Mouse (Mus musculus) Patski (cell line): Measurements from ENCODE around the gene Rnf167. TPM values are rescaled to one million over a fixed set of nuclear protein-coding genes. Genes with fewer than 3 reads are reported as not detected.

ENCODE experiments used
- ATAC-seq: fragments of 100-300 bp; one replicate; pipeline ENCODE4 v1.8.0; 2021
- CTCF ChIA-PET: fragments of 350-600 bp; sonication (Branson Sonifier 250); formaldehyde crosslinking; loops from one replicate; lab custom pipeline; 2022; ENCODE audit warnings: inconsistent platforms; lab: Charles Lee
- POLR2A ChIA-PET: fragments of 350-600 bp; sonication (Branson Sonifier 250); formaldehyde crosslinking; loops from one replicate; lab custom pipeline; 2022; ENCODE audit warnings: antibody characterized with exemption, inconsistent platforms; lab: Charles Lee
- DNase-seq: peaks from one replicate; pipeline ENCODE4 v3.0.0-alpha.2; 2011; ENCODE audit warnings: low read depth, low spot score
- H3K27me3 ChIP-seq: fragments of 371-371 bp; one replicate; pipeline ENCODE4 v1.5.1; 2021
- CTCF ChIP-seq: fragments of 100-300 bp; IDR thresholded peaks from one replicate; pipeline ENCODE4 v1.5.1; 2021
- in situ Hi-C: fragments of 300-500 bp; cut with MboI; formaldehyde crosslinking; loops from 3 replicates; pipeline ENCODE4 v1.11.1; 2018; ENCODE audit warnings: low pct_unique_long_range_greater_than_20kb, mixed read lengths
- polyA plus RNA-seq: library from polyadenylated mRNA; unstranded; gene quantifications from one replicate; pipeline ENCODE4 v1.2.3, GENCODE M21; 2021

Rnf167 gene
- polyA plus RNA-seq, 1 experiment from 2014 or later: 37.0 TPM

- DNase-seq: no peak
- no peak for TF ChIP-seq CTCF
- in situ Hi-C loops: no loop called here
- H3K27me3 ChIP-seq: no peaks in the 10 kb centered on the region
- CTCF ChIA-PET: interaction anchor here (0.7 to 1.7 kb wide), 3 partner anchors 9 to 49 kb away, joined by 3 to 7 read pairs (median 3); no protein-coding TSS in a partner anchor
- POLR2A ChIA-PET: interaction anchor here (0.7 to 6.5 kb wide), 8 partner anchors 11 to 1299 kb away, joined by 3 to 52 read pairs (median 6); partner anchors contain the start of genes Eno3, Pfn1, Rnf167 and Slc25a11
- ATAC-seq: no peak
These were observed 22.7 kb downstream of the Rnf167 start for GRCm38 (mm10) chr11:70669582-70670345.

DNA sequence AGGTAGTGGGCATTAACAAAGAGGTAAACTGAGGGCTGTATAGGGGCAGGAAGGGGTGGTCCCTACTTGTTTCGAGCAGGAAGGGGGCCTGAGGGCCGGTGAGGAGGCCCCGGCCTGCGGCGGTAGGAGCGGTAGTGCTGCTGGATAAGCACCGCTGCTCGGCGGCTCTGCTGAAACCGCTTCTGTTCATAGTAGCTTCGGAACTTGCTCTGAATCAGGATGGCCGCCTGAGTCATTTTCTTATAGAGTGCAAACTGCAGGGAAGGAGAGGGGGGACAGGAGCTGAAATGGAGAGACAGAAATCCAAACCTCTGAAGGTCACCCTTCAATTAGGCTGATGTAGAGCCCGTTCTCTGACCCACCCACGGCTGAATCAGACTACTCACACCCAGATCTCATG is 23.4 kb downstream of the Rnf167 start:
- TF ChIP-seq CTCF: no peak
- in situ Hi-C loops: no loop called here
- DNase-seq (no peak), ATAC-seq (no peak)
- no peaks in the 10 kb centered on the region for H3K27me3 ChIP-seq
- POLR2A ChIA-PET: interaction anchor here (1.0 to 6.5 kb wide), 5 partner anchors 10 to 22 kb away, joined by 3 to 52 read pairs (median 9); partner anchors contain the start of genes Eno3, Pfn1, Rnf167 and Slc25a11
- CTCF ChIA-PET: interaction anchor here (1.3 kb wide), 1 partner anchor 11 kb away, joined by 4 read pairs; no protein-coding TSS in a partner anchor

DNA sequence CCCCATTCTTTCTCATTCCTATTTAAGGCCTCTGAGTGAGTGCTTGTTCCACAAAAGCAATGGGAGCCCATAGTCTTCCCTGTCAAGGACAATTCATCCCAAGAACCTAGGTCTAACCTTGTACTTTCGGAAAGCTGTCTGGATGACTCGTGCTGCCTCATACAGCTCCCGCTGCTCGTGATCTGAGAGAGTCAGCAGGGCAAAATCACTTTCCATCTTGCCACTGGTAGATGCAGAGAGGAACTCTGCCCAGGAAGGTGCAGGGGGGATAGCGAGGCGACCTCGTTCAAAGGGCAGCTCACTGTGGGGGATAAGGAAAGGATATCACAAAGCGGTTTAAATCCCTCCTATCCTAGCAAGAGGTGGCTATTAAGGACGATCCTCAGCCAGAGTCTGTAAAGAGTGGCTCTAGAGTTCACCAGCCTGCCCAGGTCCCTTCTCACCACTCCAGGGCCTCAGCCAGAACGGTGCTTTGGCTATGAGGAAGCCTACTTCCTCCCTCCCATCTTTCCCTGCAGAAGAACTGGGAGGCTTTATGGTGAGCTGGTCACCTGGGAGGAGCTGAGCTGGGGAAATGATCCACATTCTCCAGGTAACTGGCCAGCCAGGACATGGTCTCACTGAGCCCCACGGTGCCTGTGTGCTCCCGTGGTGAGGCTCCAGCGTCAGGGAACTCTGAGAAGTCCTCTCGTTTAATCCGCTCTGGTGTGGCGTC is 24.5 kb downstream of the Rnf167 start:
- in situ Hi-C loops: no loop called here

DNA sequence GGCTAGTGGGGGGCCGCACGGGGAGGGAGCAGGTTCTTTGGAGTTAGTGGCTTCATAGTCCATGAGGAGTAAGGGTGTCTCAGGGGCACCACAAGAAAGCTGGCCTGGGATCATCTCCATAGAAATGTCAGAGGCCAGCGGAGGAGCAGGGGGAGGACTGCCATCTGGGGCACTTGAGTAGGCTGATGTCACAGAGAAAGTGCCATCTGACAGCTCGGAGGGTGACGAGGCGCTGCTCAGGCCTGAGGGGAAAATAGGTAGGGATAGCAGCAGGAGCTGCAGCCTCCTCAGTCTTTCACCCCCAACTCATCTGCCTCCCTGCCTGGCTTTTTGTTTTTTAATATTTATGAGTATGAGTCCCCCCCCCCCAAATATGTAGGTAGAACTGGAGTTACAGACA is 27.0 kb downstream of the Rnf167 start:
- TF ChIP-seq CTCF: no peak
- in situ Hi-C loops: no loop called here
- CTCF ChIA-PET: interaction anchor here (1.1 kb wide), 1 partner anchor 8 kb away, joined by 3 read pairs; no protein-coding TSS in a partner anchor
- ATAC-seq (no peak), DNase-seq (no peak)
- no peaks in the 10 kb centered on the region for H3K27me3 ChIP-seq
- POLR2A ChIA-PET: no interaction called here

More for the DNA sequence above, 24.5 kb downstream of the Rnf167 start:
- POLR2A ChIA-PET: interaction anchor here (1.4 to 2.1 kb wide), 2 partner anchors 10 to 15 kb away, joined by 6 to 9 read pairs; no protein-coding TSS in a partner anchor
- CTCF ChIA-PET: interaction anchor here (1.2 to 1.3 kb wide), 2 partner anchors 10 to 17 kb away, joined by 3 to 4 read pairs; partner anchors contain the start of gene Camta2
- ATAC-seq (no peak), DNase-seq (no peak)
- TF ChIP-seq CTCF: no peak
- H3K27me3 ChIP-seq: no peaks in the 10 kb centered on the region

DNA sequence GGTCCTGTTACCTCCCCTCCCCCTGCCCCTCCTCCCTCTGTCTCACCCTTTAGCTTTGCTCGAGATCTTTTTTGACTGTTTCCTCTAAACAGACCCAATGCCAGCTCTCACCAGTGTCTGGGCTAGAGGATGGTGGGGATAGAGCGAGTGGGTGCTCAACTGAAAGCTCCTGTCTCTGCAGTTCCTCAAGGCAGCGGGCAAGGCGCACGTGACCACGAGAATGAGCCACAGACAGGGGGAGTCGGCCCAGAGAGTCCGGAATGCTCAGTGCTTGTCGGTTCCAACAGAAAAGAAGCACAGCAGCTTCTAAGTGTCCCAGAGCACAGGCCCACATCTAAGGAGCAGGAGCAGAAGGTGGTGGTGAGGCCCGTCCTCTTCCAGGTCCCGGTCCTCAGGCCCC is 27.5 kb downstream of the Rnf167 start:
- ChIA-PET CTCF (no interaction called here), POLR2A (no interaction called here)
- DNase-seq (no peak), ATAC-seq (no peak)
- H3K27me3 ChIP-seq: no peaks in the 10 kb centered on the region
- TF ChIP-seq CTCF: no peak
- in situ Hi-C loops: no loop called here

DNA sequence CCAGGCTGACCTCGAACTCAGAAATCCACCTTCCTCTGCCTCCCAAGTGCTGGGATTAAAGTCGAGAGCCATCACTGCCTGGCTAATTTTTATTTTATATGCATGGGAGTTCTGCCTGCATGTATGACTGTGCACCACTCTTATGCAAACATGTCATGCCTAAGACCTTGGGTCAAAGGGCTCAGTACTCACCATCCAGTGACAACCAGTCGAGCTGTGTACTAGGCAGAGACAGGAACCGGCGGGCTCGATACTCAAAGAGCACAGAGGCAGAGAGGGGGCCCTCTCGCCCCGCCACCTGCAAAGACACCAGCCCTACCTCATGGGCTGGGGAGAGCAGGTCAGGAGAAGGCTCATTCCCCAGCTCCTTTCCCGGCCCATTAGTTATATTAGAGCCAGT is 31.1 kb downstream of the Rnf167 start:
- in situ Hi-C loops: no loop called here
- no peak for TF ChIP-seq CTCF
- H3K27me3 ChIP-seq: no peaks in the 10 kb centered on the region
- ATAC-seq: no peak
- DNase-seq: no peak
- ChIA-PET CTCF (interaction anchor here (1.5 to 2.4 kb wide), 2 partner anchors 9 to 10 kb away, joined by 3 to 7 read pairs; partner anchors contain the start of genes Camta2 and Spag7), POLR2A (no interaction called here)

GRCm38 (mm10) chr11:70678576-70678975 is 31.5 kb downstream of the Rnf167 start:
- ATAC-seq: no peak
- TF ChIP-seq CTCF: no peak
- CTCF ChIA-PET: interaction anchor here (1.5 to 2.4 kb wide), 2 partner anchors 10 kb away, joined by 3 to 7 read pairs; partner anchors contain the start of genes Camta2 and Spag7
- in situ Hi-C loops: no loop called here
- H3K27me3 ChIP-seq: no peaks in the 10 kb centered on the region
- POLR2A ChIA-PET: no interaction called here
- no peak for DNase-seq

DNA sequence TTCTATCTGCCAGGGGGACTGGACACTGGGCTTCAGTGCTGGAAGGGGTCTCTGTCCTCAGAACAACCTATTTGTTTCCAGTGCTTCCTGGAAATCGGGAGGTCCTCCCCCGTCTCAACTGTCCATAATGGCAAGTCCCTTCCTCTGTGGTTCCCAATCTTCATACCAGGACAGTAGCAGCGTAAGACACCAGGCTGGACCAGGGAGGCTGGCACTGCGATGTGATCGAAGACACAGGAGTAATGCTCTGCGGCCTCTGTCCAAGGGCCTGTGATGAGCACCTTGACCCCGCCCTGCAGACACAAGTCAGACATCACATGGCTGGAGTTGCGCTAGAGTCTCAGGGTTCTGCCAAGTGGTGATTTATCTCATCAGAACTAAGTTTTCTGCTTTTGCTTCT is 32.3 kb downstream of the Rnf167 start:
- in situ Hi-C loops: no loop called here
- CTCF ChIA-PET: no interaction called here

DNA sequence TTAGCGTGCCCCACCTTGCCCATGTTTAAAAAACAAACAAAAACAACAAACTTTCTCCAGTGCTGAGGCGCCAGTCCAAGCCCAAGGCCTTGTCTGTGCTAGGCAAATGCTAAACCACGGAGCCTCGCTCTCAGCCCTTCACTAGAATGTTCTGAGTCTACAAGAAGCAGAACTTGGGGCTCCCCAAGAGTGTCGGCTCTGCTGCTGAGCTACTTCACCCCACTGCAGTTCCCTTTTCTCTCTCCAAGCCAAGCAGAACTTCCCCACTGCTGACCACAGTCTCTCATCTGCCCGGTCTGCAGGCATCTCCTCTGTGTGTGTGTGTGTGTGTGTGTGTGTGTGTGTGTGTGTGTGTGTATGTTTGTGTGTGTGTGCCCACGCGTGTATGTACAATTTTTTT is 32.9 kb downstream of the Rnf167 start:
- CTCF ChIA-PET: no interaction called here
- DNase-seq: no peak
- ATAC-seq: no peak
- TF ChIP-seq CTCF: no peak
- POLR2A ChIA-PET: interaction anchor here (0.9 kb wide), 1 partner anchor 10 kb away, joined by 3 read pairs; no protein-coding TSS in a partner anchor
- no peaks in the 10 kb centered on the region for H3K27me3 ChIP-seq
- in situ Hi-C loops: no loop called here

More for the DNA sequence above, 32.3 kb downstream of the Rnf167 start:
- ATAC-seq: no peak
- DNase-seq: no peak
- H3K27me3 ChIP-seq: no peaks in the 10 kb centered on the region
- no peak for TF ChIP-seq CTCF
- POLR2A ChIA-PET: no interaction called here

GRCm38 (mm10) chr11:70681170-70681569 is 34.1 kb downstream of the Rnf167 start:
- no peak for DNase-seq
- no peak for TF ChIP-seq CTCF
- in situ Hi-C loops: no loop called here
- no peak for ATAC-seq
- ChIA-PET POLR2A (interaction anchor here (0.6 to 2.2 kb wide), 2 partner anchors 9 to 35 kb away, joined by 3 to 6 read pairs; no protein-coding TSS in a partner anchor), CTCF (interaction anchor here (1.2 to 2.0 kb wide), 2 partner anchors 10 to 97 kb away, joined by 4 to 5 read pairs; no protein-coding TSS in a partner anchor)
- no peaks in the 10 kb centered on the region for H3K27me3 ChIP-seq
